ENCODE assay signal across 23 mouse cellular contexts in genomic region chr1:19111020-19111419, GRCm38 (mm10). TPM values are rescaled to one million over a fixed set of nuclear protein-coding genes. Genes with fewer than 3 reads are reported as not detected.
A peak's percentile ranks its signal among the peaks of the same experiment; 100 is the strongest.
DNase-seq lines count a peak whose midpoint lies in the region; ATAC-seq lines count a peak whose summit lies in the region.
"Had no signal": no experiment of that assay in that cellular context is flagged by ENCODE, and none has a peak within 500 bp of the region (broad histone marks: within the 10 kb centered on the region; RNA-seq: fewer than 3 reads in every experiment).

No protein-coding gene starts in this region.

- 2% methylated on average over 22 of the region's 22 CpGs for WGBS in forebrain, embryonic 16.5 days
- under 1% methylated on average over 22 of the region's 22 CpGs for WGBS in forebrain, embryonic 13.5 days
- WGBS in midbrain, embryonic 10.5 days, result 1% methylated on average over 22 of the region's 22 CpGs
- under 1% methylated on average over 22 of the region's 22 CpGs for WGBS in midbrain, embryonic 14.5 days

- no peak overlapping the region for H3K4me2 ChIP-seq in forebrain, embryonic 16.5 days (ENCODE audit: low read length)
- H3K4me2 ChIP-seq in forebrain, embryonic 13.5 days, result no peak overlapping the region
- H3K4me2 ChIP-seq in midbrain, embryonic 14.5 days (ENCODE audit: low read length), result peak overlapping the region; percentile 53
- H3K4me2 ChIP-seq: embryonic facial prominence, embryonic 12.5 days; hindbrain, embryonic 12.5 days had no signal

- peaks cover 68% of the 10 kb centered on the region for H3K27me3 ChIP-seq in forebrain, embryonic 16.5 days (replicated peaks; ENCODE audit: control insufficient read depth, insufficient read depth, low read length)
- H3K27me3 ChIP-seq in forebrain, embryonic 13.5 days, result peaks cover 89% of the 10 kb centered on the region
- peaks cover 99% of the 10 kb centered on the region for H3K27me3 ChIP-seq in midbrain, embryonic 10.5 days (ENCODE audit: low read depth, poor library complexity, severe bottlenecking)
- H3K27me3 ChIP-seq in midbrain, embryonic 14.5 days (ENCODE audit: control insufficient read depth, insufficient read depth, low read length), result peaks cover 70% of the 10 kb centered on the region

- H3K36me3 ChIP-seq in forebrain, embryonic 16.5 days (ENCODE audit: control insufficient read depth, insufficient read depth), result no peaks in the 10 kb centered on the region
- H3K36me3 ChIP-seq in forebrain, embryonic 13.5 days (ENCODE audit: poor library complexity, severe bottlenecking), result no peaks in the 10 kb centered on the region
- no peaks in the 10 kb centered on the region for H3K36me3 ChIP-seq in midbrain, embryonic 10.5 days
- H3K36me3 ChIP-seq in midbrain, embryonic 14.5 days (ENCODE audit: control insufficient read depth, insufficient read depth, low read length), result no peaks in the 10 kb centered on the region
- H3K36me3 ChIP-seq: embryonic facial prominence, embryonic 12.5 days; heart, embryonic 10.5 days; hindbrain, embryonic 12.5 days had no signal

- H3K9me3 ChIP-seq in forebrain, embryonic 16.5 days (ENCODE audit: control insufficient read depth, low read length), result no peaks in the 10 kb centered on the region
- no peaks in the 10 kb centered on the region for H3K9me3 ChIP-seq in forebrain, embryonic 13.5 days (replicated peaks)
- H3K9me3 ChIP-seq in midbrain, embryonic 10.5 days (replicated peaks), result no peaks in the 10 kb centered on the region
- no peaks in the 10 kb centered on the region for H3K9me3 ChIP-seq in midbrain, embryonic 14.5 days (ENCODE audit: control insufficient read depth, low read length)
- H3K9me3 ChIP-seq: embryonic facial prominence, embryonic 12.5 days; heart, embryonic 10.5 days; hindbrain, embryonic 12.5 days had no signal

- H3K4me1 ChIP-seq in forebrain, embryonic 16.5 days (replicated peaks; ENCODE audit: control insufficient read depth, insufficient read depth, low read length), result no peaks in the 10 kb centered on the region
- H3K4me1 ChIP-seq in forebrain, embryonic 13.5 days, result no peaks in the 10 kb centered on the region
- H3K4me1 ChIP-seq in midbrain, embryonic 10.5 days, result peaks cover 18% of the 10 kb centered on the region
- no peaks in the 10 kb centered on the region for H3K4me1 ChIP-seq in midbrain, embryonic 14.5 days (ENCODE audit: control insufficient read depth, insufficient read depth, low read length)
- H3K4me1 ChIP-seq: embryonic facial prominence, embryonic 12.5 days; heart, embryonic 10.5 days; hindbrain, embryonic 12.5 days had no signal

- 0 out of 2 replicates have a peak overlapping the region, but pooled peaks have one; percentile 2 for H3K4me3 ChIP-seq in forebrain, embryonic 16.5 days (replicated peaks; ENCODE audit: low read length)
- no peak overlapping the region for H3K4me3 ChIP-seq in forebrain, embryonic 13.5 days
- H3K4me3 ChIP-seq in midbrain, embryonic 10.5 days, result no peak overlapping the region
- H3K4me3 ChIP-seq in midbrain, embryonic 14.5 days (replicated peaks; ENCODE audit: low read depth, low read length), result peak overlapping the region; percentile 39
- H3K4me3 ChIP-seq: embryonic facial prominence, embryonic 12.5 days; heart, embryonic 10.5 days; hindbrain, embryonic 12.5 days had no signal

- no peak for ATAC-seq in forebrain, embryonic 16.5 days
- no peak for ATAC-seq in forebrain, embryonic 13.5 days
- 0 out of 2 replicates have a peak, but pooled peaks have one; percentile 35 for ATAC-seq in midbrain, embryonic 14.5 days (ENCODE audit: low FRiP score, low TSS enrichment)
- ATAC-seq: forebrain, embryonic 14.5 days; hindbrain, postnatal 0 days had no signal

- H3K27ac ChIP-seq in forebrain, embryonic 16.5 days (ENCODE audit: low read length), result no peak overlapping the region
- no peak overlapping the region for H3K27ac ChIP-seq in forebrain, embryonic 13.5 days
- no peak overlapping the region for H3K27ac ChIP-seq in midbrain, embryonic 10.5 days (replicated peaks)
- H3K27ac ChIP-seq in midbrain, embryonic 14.5 days (replicated peaks; ENCODE audit: low read depth, low read length), result peak overlapping the region; percentile 82
- H3K27ac ChIP-seq: embryonic facial prominence, embryonic 12.5 days; heart, embryonic 10.5 days; hindbrain, embryonic 12.5 days; hindbrain, postnatal 0 days had no signal

- DNase-seq in midbrain, embryonic 10.5 days (ENCODE audit: low spot score), result peak; percentile 26
- DNase-seq in midbrain, embryonic 14.5 days, result peak; percentile 84
- no peak for DNase-seq in adrenal gland, postnatal 10 days
- DNase-seq in cerebellum, postnatal 14 days, result no peak
- DNase-seq in spleen, postnatal 14 days (ENCODE audit: low spot score in 2 of 2), result no peak
- DNase-seq: adrenal gland, postnatal 14 days; cerebellum, adult 18-20 months; cerebellum, postnatal 25 days; gastrocnemius, postnatal 10 days; heart, adult 18-20 months; heart, postnatal 10 days; heart, postnatal 4 days had no signal

- no peak overlapping the region for H3K9ac ChIP-seq in forebrain, embryonic 16.5 days (replicated peaks; ENCODE audit: low read depth, low read length)
- no peak overlapping the region for H3K9ac ChIP-seq in forebrain, embryonic 13.5 days
- no peak overlapping the region; the same call in 1 of the 2 replicates for H3K9ac ChIP-seq in midbrain, embryonic 14.5 days (replicated peaks; ENCODE audit: low read length)
- H3K9ac ChIP-seq: embryonic facial prominence, embryonic 12.5 days; hindbrain, embryonic 12.5 days had no signal

RNA-seq across cellular contexts. Expression of gene Tfap2d, which starts 8.2 kb away (rescaled TPM):
- 7.1 and 11.1 TPM in 2 replicates for polyA plus RNA-seq in forebrain, embryonic 16.5 days (2015; fragmentation: Nextera tagmentation; extraction: Ambion mirVana)
- 4.0 and 4.2 TPM in 2 replicates for polyA plus RNA-seq in forebrain, embryonic 13.5 days (2015; fragmentation: Nextera tagmentation; extraction: Ambion mirVana)
- 4.7 and 10.9 TPM in 2 replicates for polyA plus RNA-seq in midbrain, embryonic 10.5 days (2016; fragmentation: Nextera tagmentation; extraction: Ambion mirVana)
- 73.8 and 75.5 TPM in 2 replicates for polyA plus RNA-seq in midbrain, embryonic 14.5 days (2014; fragmentation: Nextera tagmentation; extraction: Ambion mirVana)
- total RNA-seq in adrenal gland, postnatal 10 days (2021), result not detected
- total RNA-seq: adrenal gland, postnatal 14 days; gastrocnemius, postnatal 10 days; gastrocnemius, postnatal 4 days; heart, adult 18-20 months; heart, postnatal 10 days; heart, postnatal 4 days; MEL had no signal
- polyA plus RNA-seq: C2C12; heart, embryonic 10.5 days; heart, embryonic 14.5 days had no signal

Comparison
In these comparisons a context has a peak if more than half of its experiments do, and no peak if none do; other contexts are left out.
1. H3K4me3 ChIP-seq: peak in forebrain, embryonic 16.5 days (single experiment) and midbrain, embryonic 14.5 days (single experiment); none in forebrain, embryonic 13.5 days (single experiment) and midbrain, embryonic 10.5 days (single experiment).
2. DNase-seq: peak in midbrain, embryonic 10.5 days (single experiment) and midbrain, embryonic 14.5 days (single experiment); none in adrenal gland, postnatal 10 days (single experiment), cerebellum, postnatal 14 days (0 of 2) and spleen, postnatal 14 days (0 of 2).